Mouse (Mus musculus) hindlimb bud, embryonic 11.5 days (tissue): ENCODE measurements around the gene Trim11.
"Not testable (repeated sequence)": the region's sequence is repeated elsewhere in the genome, so short reads cannot be mapped to it uniquely, and the experiment has no call there.

Experiments used
- DNase-seq: peaks from one replicate; pipeline ENCODE4 v3.0.0-alpha.2; 2012; ENCODE audit warnings: low read depth, low spot score; ENCODE audit errors: extremely low spot score

Gene Trim11

GRCm38 (mm10) chr11:58978027-58978705 lies at the start of gene Trim11:
Gene Trim11 (plus strand): TSS chr11:58978093.
- DNase-seq: peak; percentile 66

GRCm38 (mm10) chr11:58929055-58929454 lies 48.8 kb upstream of the Trim11 start:
- no peak for DNase-seq

- no peak for DNase-seq
Observed at GRCm38 (mm10) chr11:58929641-58930040, 48.3 kb upstream of the Trim11 start.

- no peak for DNase-seq
Observed at GRCm38 (mm10) chr11:58930254-58930653, 47.6 kb upstream of the Trim11 start.

- no peak for DNase-seq
Observed at GRCm38 (mm10) chr11:58931576-58931975, 46.3 kb upstream of the Trim11 start.

- DNase-seq: no peak
Observed at GRCm38 (mm10) chr11:58937909-58938308, 40.0 kb upstream of the Trim11 start.

- no peak for DNase-seq
Observed at GRCm38 (mm10) chr11:58938322-58939087, 39.4 kb upstream of the Trim11 start, which contains the start of gene Rnf187. Gene Rnf187 (minus strand): TSS chr11:58938916.

GRCm38 (mm10) chr11:58939088-58939439 lies 38.8 kb upstream of the Trim11 start:
- DNase-seq: no peak

GRCm38 (mm10) chr11:58944136-58944535 lies 33.8 kb upstream of the Trim11 start:
- no peak for DNase-seq

GRCm38 (mm10) chr11:58947306-58947705 lies 30.6 kb upstream of the Trim11 start:
- DNase-seq: no peak

GRCm38 (mm10) chr11:58947798-58948528 lies 29.9 kb upstream of the Trim11 start:
- DNase-seq: no peak

- no peak for DNase-seq
Observed at GRCm38 (mm10) chr11:58948542-58949479, 29.1 kb upstream of the Trim11 start, which contains the start of gene Hist3h2ba. Gene Hist3h2ba (plus strand): TSS chr11:58948920.

GRCm38 (mm10) chr11:58949480-58950431 lies 28.1 kb upstream of the Trim11 start:
- no peak for DNase-seq

GRCm38 (mm10) chr11:58951210-58951609 lies 26.7 kb upstream of the Trim11 start:
- no peak for DNase-seq

GRCm38 (mm10) chr11:58953351-58954169 lies 24.3 kb upstream of the Trim11 start:
- no peak for DNase-seq

GRCm38 (mm10) chr11:58954170-58954419 lies 23.8 kb upstream of the Trim11 start:
- DNase-seq: not testable (repeated sequence)

GRCm38 (mm10) chr11:58954420-58955142 lies 23.3 kb upstream of the Trim11 start, which contains the start of the genes Hist3h2a and Trim17:
Gene Hist3h2a (plus strand): TSS chr11:58954685.
Gene Trim17 (plus strand): TSS chr11:58954685.
- DNase-seq: peak; percentile 93
